Mouse (Mus musculus) telencephalon, adult 2 months (tissue): Measurements from ENCODE around the gene Myh2.

Experiments
- DNase-seq: peaks from one replicate; pipeline ENCODE4 v3.0.0-alpha.2; 2011; ENCODE audit warnings: low read depth, low spot score

Gene Myh2

GRCm38 (mm10) chr11:67151651-67152630 lies 18.9 kb upstream of the Myh2 start:
- no peak for DNase-seq

GRCm38 (mm10) chr11:67153123-67153522 lies 17.7 kb upstream of the Myh2 start:
- DNase-seq = peak; percentile 62

GRCm38 (mm10) chr11:67153843-67154242 lies 17.0 kb upstream of the Myh2 start:
- DNase-seq = no peak

- no peak for DNase-seq
These were observed 15.2 kb upstream of the Myh2 start for GRCm38 (mm10) chr11:67155650-67156049.

- DNase-seq = no peak
These were observed 10.7 kb upstream of the Myh2 start for GRCm38 (mm10) chr11:67160131-67160530.

GRCm38 (mm10) chr11:67163701-67164100 lies 7.1 kb upstream of the Myh2 start:
- peak; percentile 66 for DNase-seq

- no peak for DNase-seq
These were observed 6.0 kb upstream of the Myh2 start for GRCm38 (mm10) chr11:67164851-67165250.

- DNase-seq = no peak
These were observed 1.5 kb upstream of the Myh2 start for GRCm38 (mm10) chr11:67169301-67169700.

- DNase-seq = no peak
These were observed 1.6 kb downstream of the Myh2 start for GRCm38 (mm10) chr11:67172439-67172838.

- no peak for DNase-seq
These were observed 5.5 kb downstream of the Myh2 start for GRCm38 (mm10) chr11:67176376-67176775.

- no peak for DNase-seq
These were observed 19.5 kb downstream of the Myh2 start for GRCm38 (mm10) chr11:67190316-67190715.

GRCm38 (mm10) chr11:67190814-67191213 lies 20.0 kb downstream of the Myh2 start:
- no peak for DNase-seq

GRCm38 (mm10) chr11:67191496-67191895 lies 20.7 kb downstream of the Myh2 start:
- no peak for DNase-seq

GRCm38 (mm10) chr11:67199321-67199720 lies 28.5 kb downstream of the Myh2 start:
- no peak for DNase-seq

GRCm38 (mm10) chr11:67199752-67200151 lies 28.9 kb downstream of the Myh2 start, which contains the start of gene Myh1:
Gene Myh1, plus strand, starts transcription at chr11:67200052.
- no peak for DNase-seq

- DNase-seq = peak; percentile 49
These were observed 33.9 kb downstream of the Myh2 start for GRCm38 (mm10) chr11:67204766-67205165.

- DNase-seq = peak; percentile 27
These were observed 51.0 kb downstream of the Myh2 start for GRCm38 (mm10) chr11:67221803-67222202.

GRCm38 (mm10) chr11:67224466-67224865 lies 53.6 kb downstream of the Myh2 start:
- DNase-seq = no peak

GRCm38 (mm10) chr11:67228731-67229130 lies 57.9 kb downstream of the Myh2 start:
- peak; percentile 46 for DNase-seq

- peak; percentile 87 for DNase-seq
These were observed 58.3 kb downstream of the Myh2 start for GRCm38 (mm10) chr11:67229166-67229565.

- no peak for DNase-seq
These were observed 59.1 kb downstream of the Myh2 start for GRCm38 (mm10) chr11:67229946-67230345.

- DNase-seq = no peak
These were observed 65.0 kb downstream of the Myh2 start for GRCm38 (mm10) chr11:67235639-67236358.
